Mouse (Mus musculus): ENCODE measurements around the gene Hist1h3d.

- TF ChIP-seq CTCF (IDR thresholded peaks at IDR 0.05; ENCODE audit: low read depth) (no peak), EP300 (optimal IDR thresholded peaks at IDR 0.05) (no peak)
These were observed 10.8 kb downstream of the Hist1h3d start for GRCm38 (mm10) chr13:23586099-23586939.

Data from stomach, postnatal 0 days (tissue).